ENCODE assay signal across 8 mouse cellular contexts in the genomic region with DNA sequence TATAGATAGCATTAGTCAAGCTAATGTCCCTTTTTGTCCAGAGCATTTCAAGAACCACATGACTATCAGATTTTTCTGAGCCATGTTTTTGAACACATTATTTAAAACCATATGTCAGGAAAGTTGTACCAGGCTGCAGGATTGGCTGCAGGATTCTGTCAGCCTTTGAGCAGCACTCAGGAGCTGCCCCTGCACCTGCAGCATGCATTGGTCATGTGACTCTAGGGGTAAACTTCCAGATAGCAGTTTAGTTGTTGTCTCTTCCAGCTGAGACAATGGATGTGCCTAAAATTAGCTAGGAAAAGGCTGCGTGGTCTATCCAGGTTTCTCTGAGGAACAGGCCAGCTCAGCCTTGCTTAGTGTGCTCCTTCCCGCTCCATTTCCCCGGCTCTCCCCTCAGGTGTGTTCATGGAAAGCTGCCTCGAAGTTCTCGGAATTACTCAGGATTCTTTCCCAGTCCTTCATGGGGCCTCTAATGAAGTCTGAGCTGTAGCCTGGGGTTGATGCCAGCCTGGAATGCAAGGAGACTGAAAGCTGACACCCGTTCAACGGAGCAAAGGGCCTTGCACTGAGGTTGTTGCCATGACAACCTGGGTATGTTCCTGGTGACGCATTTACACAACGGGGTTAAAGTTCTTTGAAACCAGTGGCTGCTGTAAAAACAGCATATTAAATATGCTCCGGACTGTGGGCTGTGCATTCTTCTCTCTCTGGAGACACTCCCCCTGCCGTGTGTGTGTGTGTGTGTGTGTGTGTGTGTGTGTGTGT.
A peak's percentile ranks its signal among the peaks of the same experiment; 100 is the strongest.
DNase-seq lines count a peak whose midpoint lies in the region; ATAC-seq lines count a peak whose summit lies in the region.

No protein-coding gene starts in this region.

- no peaks in the 10 kb centered on the region for H3K27me3 ChIP-seq in forebrain, embryonic 15.5 days
- no peaks in the 10 kb centered on the region for H3K27me3 ChIP-seq in hindbrain, embryonic 10.5 days (ENCODE audit: insufficient read depth, poor library complexity, severe bottlenecking)

- H3K9me3 ChIP-seq in forebrain, embryonic 15.5 days = no peaks in the 10 kb centered on the region
- H3K9me3 ChIP-seq in hindbrain, embryonic 10.5 days = no peaks in the 10 kb centered on the region

- peak; percentile 90 for ATAC-seq in forebrain, embryonic 15.5 days (replicated peaks)
- ATAC-seq in activated CD4-positive, CD25-positive, alpha-beta regulatory T cell, adult 4 months = no peak

- under 1% methylated on average over 11 of the region's 11 CpGs for WGBS in forebrain, embryonic 15.5 days
- WGBS in hindbrain, embryonic 10.5 days = under 1% methylated on average over 11 of the region's 11 CpGs

- no peaks in the 10 kb centered on the region for H3K36me3 ChIP-seq in forebrain, embryonic 15.5 days
- H3K36me3 ChIP-seq in hindbrain, embryonic 10.5 days = no peaks in the 10 kb centered on the region

- H3K27ac ChIP-seq in forebrain, embryonic 15.5 days (replicated peaks) = peak overlapping the region; percentile 70
- peak overlapping the region; percentile 86 for H3K27ac ChIP-seq in hindbrain, embryonic 10.5 days

- H3K4me2 ChIP-seq in forebrain, embryonic 15.5 days (replicated peaks) = peak overlapping the region; percentile 14

- peaks cover 16% of the 10 kb centered on the region for H3K4me1 ChIP-seq in forebrain, embryonic 15.5 days
- peaks cover 26% of the 10 kb centered on the region for H3K4me1 ChIP-seq in hindbrain, embryonic 10.5 days (replicated peaks)

- no peak overlapping the region for H3K4me3 ChIP-seq in forebrain, embryonic 15.5 days
- peak overlapping the region; percentile 22 for H3K4me3 ChIP-seq in hindbrain, embryonic 10.5 days

- no peak overlapping the region for H3K9ac ChIP-seq in forebrain, embryonic 15.5 days (replicated peaks)

- peak; percentile 90 for DNase-seq in Muller cell, postnatal 12 days (ENCODE audit: inconsistent ontology term)
- peak; percentile 75 for DNase-seq in adrenal gland, postnatal 25 days
- peak; percentile 85 for DNase-seq in hindbrain, embryonic 10.5 days (ENCODE audit: low spot score)
- DNase-seq in layer of hippocampus, adult 9-11 months = peak; percentile 34
- DNase-seq in mesoderm, embryonic 11.5 days (ENCODE audit: low read depth, low spot score) = peak; percentile 97
- peak; percentile 54 for DNase-seq in testis, postnatal 10 days (ENCODE audit: low spot score)

Comparison
In these comparisons a context has a peak if more than half of its experiments do, and no peak if none do; other contexts are left out.
1. DNase-seq: peak in every context shown above with its lines; median percentile 97 in mesoderm, embryonic 11.5 days; 90 in Muller cell, postnatal 12 days; 85 in hindbrain, embryonic 10.5 days; 75 in adrenal gland, postnatal 25 days; 54 in testis, postnatal 10 days; 34 in layer of hippocampus, adult 9-11 months.